Mouse (Mus musculus): ENCODE results near the gene Rraga.

DNA sequence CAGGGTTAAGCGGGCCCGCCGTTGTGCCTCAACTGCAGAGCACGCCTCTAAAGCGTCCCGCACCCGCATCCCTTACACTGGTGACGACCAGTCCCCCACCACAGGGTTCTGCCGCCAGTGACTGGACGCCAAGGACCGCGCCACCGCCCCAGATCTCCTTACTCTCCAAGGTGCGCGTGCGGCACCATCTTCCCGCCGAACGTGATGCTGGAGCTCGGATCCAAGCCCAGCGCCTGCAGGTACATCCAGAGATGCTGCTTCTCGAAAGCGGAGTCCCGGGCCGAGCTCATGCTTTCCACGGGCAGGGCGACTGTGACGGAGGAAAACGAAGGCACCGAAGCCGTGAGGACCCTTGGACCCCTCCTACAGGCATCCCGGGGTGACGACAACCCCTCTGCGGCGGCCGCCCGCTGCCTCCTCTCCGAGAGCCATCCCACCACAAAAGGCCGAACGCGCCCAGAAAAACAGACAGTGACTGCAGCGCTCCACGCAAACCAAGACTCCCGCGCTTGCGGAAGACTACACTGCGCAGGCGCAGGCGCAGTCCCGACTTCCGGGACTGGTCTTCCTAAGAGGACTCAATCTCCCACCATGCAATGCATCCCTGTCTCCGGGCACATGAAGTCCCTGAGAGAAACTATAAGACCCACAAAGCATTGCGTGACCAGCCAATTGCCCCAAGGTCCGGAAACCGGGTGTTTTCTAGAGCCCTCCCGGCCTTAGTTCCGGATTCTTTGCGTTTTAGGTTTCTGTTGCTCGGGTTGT lies 36.2 kb downstream of the Rraga start, which contains the start of gene Haus6:
- no peak for TF ChIP-seq CTCF (IDR thresholded peaks at IDR 0.05; ENCODE audit: borderline replicate concordance, insufficient read depth, low read length)
- TF ChIP-seq POLR2A (IDR thresholded peaks at IDR 0.05; ENCODE audit: low read depth, low read length) = peak; percentile 48

Measured in embryonic fibroblast, embryonic 13.5 days (primary cell).